Mouse (Mus musculus) cerebellum, adult 18-20 months (tissue): ENCODE results near the gene Casp2.

Source experiments
- DNase-seq, 2 experiments: peaks; one replicate each; pipeline ENCODE4 v3.0.0; 2021

Gene Casp2

DNA sequence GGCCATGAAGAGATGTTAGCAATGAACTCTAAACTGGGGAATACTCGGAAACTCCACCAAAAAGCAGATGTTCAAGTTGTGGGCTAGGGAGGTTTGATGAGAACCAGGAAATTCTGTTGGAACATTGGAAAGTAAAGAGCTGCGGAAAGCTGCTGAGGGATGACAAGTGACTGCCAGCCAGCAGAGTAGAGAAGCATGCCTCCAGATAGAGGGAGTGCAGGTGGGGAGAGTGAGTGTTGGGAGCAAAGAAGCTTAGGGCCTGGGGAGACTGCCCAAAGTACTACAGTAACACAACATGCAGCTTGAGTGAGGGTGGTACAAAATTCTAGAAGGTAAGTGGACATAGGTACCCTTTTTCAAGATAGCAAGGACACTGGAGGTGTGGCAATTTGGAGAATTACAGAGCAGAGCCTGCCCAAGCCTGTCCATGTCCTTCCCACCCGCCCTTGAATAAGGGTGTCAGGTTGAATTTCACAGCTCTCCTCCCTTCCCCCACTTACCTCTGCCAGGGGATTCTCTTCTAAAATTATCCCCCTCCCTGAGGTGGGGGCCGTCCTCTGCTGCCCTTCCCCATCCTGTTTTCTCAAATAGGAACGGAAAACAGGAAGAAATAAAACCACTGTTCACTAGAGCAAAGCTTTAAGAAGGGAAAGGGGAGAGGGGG is 18.2 kb downstream of the Casp2 start:
- DNase-seq: no peak

DNA sequence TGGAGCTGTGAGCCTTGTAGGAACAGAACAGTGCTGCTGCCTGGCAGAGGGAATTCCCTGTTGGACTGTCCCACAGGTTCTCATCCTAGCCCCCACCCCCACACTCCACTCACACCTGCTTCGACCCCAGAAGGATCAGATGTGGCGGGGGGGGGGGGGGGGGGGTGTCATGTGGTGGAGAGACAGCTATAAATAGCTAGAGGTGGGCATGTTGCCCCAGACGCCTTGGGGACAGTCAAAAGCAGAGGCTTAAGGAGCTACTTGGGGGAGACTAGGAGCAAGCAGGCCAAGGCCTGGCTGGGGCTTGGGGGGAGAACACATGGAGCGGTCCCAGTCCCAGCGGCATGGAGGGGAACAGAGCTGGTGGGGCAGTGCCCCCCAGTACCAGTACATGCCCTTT is 21.7 kb downstream of the Casp2 start, which contains the start of gene Clcn1:
Clcn1 (plus strand) TSS at position 238 of the 400 bp plus-strand sequence.
- no peak for DNase-seq

GRCm38 (mm10) chr6:42287562-42287961 is 22.8 kb downstream of the Casp2 start:
- no peak for DNase-seq

- no peak for DNase-seq
These were observed 28.5 kb downstream of the Casp2 start for GRCm38 (mm10) chr6:42293327-42293726.

DNA sequence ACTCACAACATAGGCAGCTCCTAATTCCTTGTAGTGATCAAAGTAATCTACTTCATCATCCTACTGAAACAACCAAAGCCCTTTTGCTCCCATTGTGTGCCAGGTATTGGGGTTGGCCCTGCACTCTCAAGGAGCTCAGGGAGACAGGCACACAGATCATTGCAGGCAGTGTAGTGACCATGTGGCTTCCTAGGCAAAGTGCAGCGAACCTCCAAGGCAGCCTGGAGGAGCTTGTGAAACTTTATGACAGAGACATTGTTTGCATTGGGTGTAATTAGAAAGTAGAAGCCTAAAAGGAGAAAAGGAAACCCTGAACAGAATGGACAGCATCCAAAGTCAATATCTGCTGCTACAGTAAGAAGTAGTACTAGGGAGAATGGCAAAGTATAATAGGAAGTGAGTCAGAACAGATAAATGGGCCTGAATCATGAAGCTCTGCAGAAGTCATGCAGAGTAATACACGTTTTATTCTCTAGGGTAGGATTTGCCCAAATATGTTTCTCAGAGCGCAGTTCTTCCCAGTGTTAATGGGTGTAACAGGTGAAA is 30.8 kb downstream of the Casp2 start:
- no peak for DNase-seq

DNA sequence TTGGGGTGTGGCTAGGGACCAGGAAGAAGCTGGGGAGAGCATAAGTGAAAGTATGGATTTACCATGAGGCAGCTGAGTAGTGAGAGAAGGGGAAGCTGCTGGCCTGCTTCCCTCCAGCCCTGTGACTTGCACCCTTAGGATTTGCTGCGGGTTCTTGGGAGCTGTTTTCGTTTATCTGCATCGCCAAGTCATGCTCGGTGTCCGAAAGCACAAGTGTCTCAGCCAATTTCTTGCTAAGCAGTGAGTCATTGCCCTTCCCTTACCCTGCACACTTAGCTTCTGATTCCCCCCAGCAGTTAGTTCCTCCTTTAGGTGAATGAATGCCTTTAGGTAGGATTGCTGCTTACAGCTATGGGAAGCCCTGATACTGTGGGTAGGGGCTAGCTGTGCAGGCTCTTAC is 34.6 kb downstream of the Casp2 start:
- DNase-seq: no peak

- peak; percentile 55 to 56 for DNase-seq
These were observed 45.1 kb downstream of the Casp2 start for GRCm38 (mm10) chr6:42309816-42310378.

GRCm38 (mm10) chr6:42310427-42311053 is 45.8 kb downstream of the Casp2 start:
- no peak for DNase-seq

DNA sequence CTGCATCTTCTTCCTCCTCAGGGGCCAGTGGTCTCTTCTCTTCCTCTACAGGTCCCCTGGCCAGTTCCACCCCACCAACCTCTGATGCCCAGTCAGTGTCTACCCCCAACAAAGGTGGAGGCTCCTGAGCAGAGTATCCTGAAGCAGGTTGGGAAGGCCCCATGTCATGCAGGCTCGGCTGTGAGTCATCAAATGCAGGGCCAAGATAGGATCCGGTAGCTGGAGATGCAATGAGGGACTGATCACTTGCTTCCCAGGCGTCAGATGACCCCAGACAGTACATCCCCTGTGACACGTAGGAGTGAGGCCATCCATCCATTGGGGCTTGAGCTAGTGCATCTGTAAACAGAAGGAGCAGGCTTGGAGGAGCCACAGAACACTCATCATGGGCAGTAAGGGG is 53.5 kb downstream of the Casp2 start:
- peak in 1 of 2 experiments; percentile 48 for DNase-seq

GRCm38 (mm10) chr6:42323371-42324066 is 58.7 kb downstream of the Casp2 start:
- DNase-seq: peak; percentile 50

GRCm38 (mm10) chr6:42324067-42324481 is 59.3 kb downstream of the Casp2 start:
- DNase-seq: peak in 1 of 2 experiments; percentile 71

DNA sequence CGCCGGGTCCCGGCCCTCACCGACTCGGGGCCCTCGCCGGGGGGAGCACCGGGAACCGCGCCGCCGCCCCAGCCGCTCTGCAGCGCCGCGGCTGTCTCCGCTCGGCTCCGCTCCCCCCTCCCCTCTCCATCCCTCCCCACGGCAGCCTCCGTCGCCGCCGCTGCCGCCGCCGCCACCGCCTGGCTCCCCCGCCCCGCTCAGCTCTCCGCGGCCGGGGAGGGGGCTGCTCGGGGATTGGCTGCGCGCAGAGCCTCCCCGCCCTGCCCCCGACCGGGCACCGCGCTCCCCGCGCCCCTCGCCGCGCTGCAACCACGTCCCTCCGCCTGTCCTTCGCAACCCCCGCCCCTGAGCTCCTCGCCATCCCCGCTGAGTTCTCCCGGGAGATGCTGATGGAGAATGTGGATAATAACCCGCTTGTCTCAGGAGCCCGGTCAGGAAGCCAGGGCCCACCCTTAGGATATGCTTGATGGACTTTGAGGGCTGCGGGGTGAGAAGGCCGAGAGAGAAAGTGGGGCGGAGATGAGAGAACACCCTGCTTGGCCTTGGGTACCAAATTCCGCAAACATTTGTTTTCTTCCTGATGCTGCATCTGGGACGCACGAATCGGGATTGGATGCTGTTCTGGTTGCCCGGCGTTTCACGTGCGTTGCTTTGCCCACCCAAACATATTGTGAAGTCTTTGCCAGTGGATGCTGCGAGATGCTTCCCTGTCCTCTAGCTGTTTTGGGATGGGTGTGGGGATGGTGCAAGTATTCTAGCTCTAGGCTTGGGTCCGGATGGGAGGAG is 59.9 kb downstream of the Casp2 start, which contains the start of gene Fam131b:
Fam131b (minus strand) TSS at position 162 of the 786 bp plus-strand sequence.
- DNase-seq: peak; percentile 85 to 89

DNA sequence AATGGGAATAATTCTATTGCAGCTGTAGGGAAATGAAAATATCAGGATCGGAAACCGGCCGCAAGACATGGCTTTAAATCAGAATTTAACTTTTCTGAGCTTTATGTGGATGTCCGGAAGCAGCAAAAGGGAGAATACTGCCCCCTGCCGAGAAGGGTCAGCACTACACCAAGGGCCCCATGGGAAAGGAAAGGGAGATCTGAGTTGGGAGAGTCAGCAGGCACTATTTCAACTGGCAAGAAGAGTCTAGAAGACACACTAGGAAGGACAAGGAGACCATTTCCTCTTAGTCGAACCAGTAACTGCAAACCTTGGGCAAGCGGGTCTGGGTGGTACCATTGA is 60.5 kb downstream of the Casp2 start:
- peak; percentile 87 to 89 for DNase-seq

- DNase-seq: no peak
These were observed 61.7 kb downstream of the Casp2 start for GRCm38 (mm10) chr6:42326509-42326908.

- DNase-seq: no peak
These were observed 64.0 kb downstream of the Casp2 start for GRCm38 (mm10) chr6:42328757-42329156.

DNA sequence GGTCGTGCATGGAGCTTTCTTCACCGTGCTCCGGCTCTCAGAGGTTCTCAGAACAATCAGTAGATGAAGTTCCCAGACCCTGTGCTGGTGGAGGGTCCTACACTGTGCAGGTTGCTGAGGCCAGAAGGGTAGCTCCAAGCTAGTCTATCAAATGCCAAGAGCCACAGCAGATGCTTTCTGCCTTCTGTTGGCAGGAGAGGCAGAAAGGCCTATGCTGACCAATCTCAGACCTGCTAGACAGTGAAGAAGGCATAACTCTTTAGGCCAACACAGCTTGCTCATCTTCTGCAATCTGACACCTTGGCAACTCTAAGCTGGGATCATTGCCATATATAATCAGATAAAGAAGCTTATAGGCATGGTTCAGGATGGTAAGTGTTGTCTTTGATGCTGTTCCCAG is 65.4 kb downstream of the Casp2 start:
- DNase-seq: peak; percentile 57 to 71

DNA sequence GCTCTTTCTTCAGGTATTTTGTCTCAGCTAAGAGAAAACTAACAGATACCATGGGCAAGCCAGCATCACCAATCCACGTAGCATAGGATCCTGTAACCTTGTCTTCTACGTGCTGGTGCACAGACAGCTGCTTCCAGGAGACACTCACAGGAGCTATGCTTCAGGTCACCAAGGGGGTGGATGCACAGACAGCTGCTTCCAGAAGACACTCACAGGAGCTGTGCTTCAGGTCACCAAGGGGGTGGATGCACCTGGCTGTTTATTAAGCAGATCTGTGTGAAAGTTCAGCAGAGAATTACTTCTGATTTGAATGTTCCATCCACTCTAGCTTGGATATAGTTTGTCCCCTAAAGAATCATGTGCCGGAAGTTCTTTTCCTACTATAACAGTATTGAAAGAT is 66.2 kb downstream of the Casp2 start:
- DNase-seq: no peak
